Comparison of ENCODE assay signal across 22 mouse cellular contexts in genomic region chr9:50171164-50171563, GRCm38 (mm10).
DNase-seq lines count a peak whose midpoint lies in the region; ATAC-seq and TF ChIP-seq lines count a peak whose summit lies in the region.
"Had no signal": no experiment of that assay in that cellular context is flagged by ENCODE, and none has a peak within 500 bp of the region (broad histone marks: within the 10 kb centered on the region; RNA-seq: fewer than 3 reads in every experiment).

No protein-coding gene starts in this region.

- peak; percentile 46; the same call in 1 of the 2 replicates for ATAC-seq in kidney, embryonic 16.5 days (ENCODE audit: low FRiP score, low TSS enrichment)
- no peak for ATAC-seq in embryonic facial prominence, embryonic 15.5 days (ENCODE audit: insufficient number of reproducible peaks, low FRiP score, low TSS enrichment, low read depth)
- ATAC-seq in intestine, postnatal 0 days, result no peak
- peak; percentile 48; the same call in 1 of the 2 replicates for ATAC-seq in stomach, embryonic 15.5 days (ENCODE audit: insufficient read depth, low FRiP score, low read depth)

- H3K4me1 ChIP-seq in kidney, embryonic 16.5 days (ENCODE audit: insufficient read depth, low read length), result peaks cover 11% of the 10 kb centered on the region
- no peaks in the 10 kb centered on the region for H3K4me1 ChIP-seq in kidney, adult 2 months (ENCODE audit: control insufficient read depth, insufficient read depth, low read length)
- peaks cover 3% of the 10 kb centered on the region; the same call in 1 of the 2 replicates for H3K4me1 ChIP-seq in embryonic facial prominence, embryonic 15.5 days
- H3K4me1 ChIP-seq in intestine, postnatal 0 days (replicated peaks; ENCODE audit: control insufficient read depth, insufficient read depth, low read length), result no peaks in the 10 kb centered on the region
- no peaks in the 10 kb centered on the region for H3K4me1 ChIP-seq in stomach, embryonic 15.5 days
- H3K4me1 ChIP-seq in thymus, adult 2 months (replicated peaks; ENCODE audit: control insufficient read depth, insufficient read depth, low read length), result no peaks in the 10 kb centered on the region
- H3K4me1 ChIP-seq in lung, adult 2 months (ENCODE audit: control insufficient read depth, insufficient read depth, low read length), result no peaks in the 10 kb centered on the region
- H3K4me1 ChIP-seq: heart, embryonic 12.5 days; liver, embryonic 13.5 days had no signal

- TF ChIP-seq POLR2A in kidney, adult 2 months (IDR thresholded peaks at IDR 0.05; ENCODE audit: low read depth, low read length), result no peak
- TF ChIP-seq POLR2A in thymus, adult 2 months (IDR thresholded peaks at IDR 0.05; ENCODE audit: control insufficient read depth, extremely low read depth, insufficient read depth, low read length, poor library complexity), result no peak
- TF ChIP-seq POLR2A in lung, adult 2 months (IDR thresholded peaks at IDR 0.05; ENCODE audit: borderline replicate concordance, extremely low read depth, low read depth, low read length), result no peak

- no peak overlapping the region for H3K9ac ChIP-seq in kidney, embryonic 16.5 days (replicated peaks; ENCODE audit: low read length)
- H3K9ac ChIP-seq in embryonic facial prominence, embryonic 15.5 days, result no peak overlapping the region
- H3K9ac ChIP-seq in intestine, postnatal 0 days (ENCODE audit: low read depth, low read length), result no peak overlapping the region
- no peak overlapping the region for H3K9ac ChIP-seq in stomach, embryonic 15.5 days
- H3K9ac ChIP-seq: forebrain, embryonic 15.5 days; heart, embryonic 12.5 days; limb, embryonic 13.5 days; liver, embryonic 13.5 days; lung, embryonic 14.5 days; midbrain, embryonic 13.5 days; neural tube, embryonic 12.5 days had no signal

- DNase-seq in kidney, adult 2 months, result no peak
- DNase-seq in thymus, adult 2 months, result no peak
- no peak for DNase-seq in lung, adult 2 months
- DNase-seq in frontal cortex, adult 2 months (ENCODE audit: extremely low spot score in 1 of 2, low spot score in 1 of 2), result no peak
- DNase-seq: adrenal gland, postnatal 10 days; cerebellum, adult 18-20 months; heart, postnatal 10 days; kidney, adult 9 months; liver, embryonic 13.5 days; lung, embryonic 14.5 days; thymus, postnatal 4 days had no signal

- no peaks in the 10 kb centered on the region for H3K36me3 ChIP-seq in kidney, embryonic 16.5 days (ENCODE audit: insufficient read depth, low read length)
- H3K36me3 ChIP-seq in kidney, adult 2 months (ENCODE audit: control insufficient read depth, insufficient read depth, low read length), result no peaks in the 10 kb centered on the region
- H3K36me3 ChIP-seq in embryonic facial prominence, embryonic 15.5 days, result no peaks in the 10 kb centered on the region
- H3K36me3 ChIP-seq in intestine, postnatal 0 days (ENCODE audit: control insufficient read depth, insufficient read depth), result no peaks in the 10 kb centered on the region
- H3K36me3 ChIP-seq in stomach, embryonic 15.5 days, result no peaks in the 10 kb centered on the region
- H3K36me3 ChIP-seq in thymus, adult 2 months (ENCODE audit: control insufficient read depth, insufficient read depth, low read length), result no peaks in the 10 kb centered on the region
- H3K36me3 ChIP-seq: forebrain, embryonic 15.5 days; G1E; heart, embryonic 12.5 days; hindbrain, embryonic 10.5 days; limb, embryonic 13.5 days; liver, embryonic 13.5 days; midbrain, embryonic 13.5 days; neural tube, embryonic 12.5 days had no signal

- H3K4me3 ChIP-seq in kidney, embryonic 16.5 days (ENCODE audit: low read length), result no peak overlapping the region
- H3K4me3 ChIP-seq in kidney, adult 2 months (ENCODE audit: insufficient read depth, low read depth, low read length), result no peak overlapping the region
- H3K4me3 ChIP-seq in embryonic facial prominence, embryonic 15.5 days (replicated peaks), result no peak overlapping the region
- H3K4me3 ChIP-seq in intestine, postnatal 0 days (ENCODE audit: low read depth, low read length), result no peak overlapping the region
- no peak overlapping the region for H3K4me3 ChIP-seq in stomach, embryonic 15.5 days (replicated peaks)
- no peak overlapping the region for H3K4me3 ChIP-seq in thymus, adult 2 months (ENCODE audit: control insufficient read depth, insufficient read depth, low read length)
- H3K4me3 ChIP-seq in lung, adult 2 months (replicated peaks; ENCODE audit: extremely low read depth, low read depth, low read length), result no peak overlapping the region
- H3K4me3 ChIP-seq: forebrain, embryonic 15.5 days; heart, embryonic 12.5 days; hindbrain, embryonic 10.5 days; liver, embryonic 13.5 days; midbrain, embryonic 13.5 days; neural tube, embryonic 12.5 days had no signal

- no peaks in the 10 kb centered on the region for H3K9me3 ChIP-seq in kidney, embryonic 16.5 days (ENCODE audit: low read length)
- H3K9me3 ChIP-seq in embryonic facial prominence, embryonic 15.5 days (replicated peaks), result no peaks in the 10 kb centered on the region
- no peaks in the 10 kb centered on the region for H3K9me3 ChIP-seq in intestine, postnatal 0 days (ENCODE audit: control insufficient read depth)
- H3K9me3 ChIP-seq in stomach, embryonic 15.5 days, result no peaks in the 10 kb centered on the region
- H3K9me3 ChIP-seq: forebrain, embryonic 15.5 days; heart, embryonic 12.5 days; hindbrain, embryonic 10.5 days; limb, embryonic 13.5 days; liver, embryonic 13.5 days; midbrain, embryonic 13.5 days; neural tube, embryonic 12.5 days had no signal

- WGBS in kidney, embryonic 16.5 days, result 51% methylated on average over 2 of the region's 2 CpGs
- WGBS in kidney, adult 2 months, result 67% methylated on average over 2 of the region's 2 CpGs
- 72% methylated on average over 2 of the region's 2 CpGs for WGBS in embryonic facial prominence, embryonic 15.5 days
- 56% methylated on average over 2 of the region's 2 CpGs for WGBS in intestine, postnatal 0 days
- 33% methylated on average over 2 of the region's 2 CpGs for WGBS in stomach, embryonic 15.5 days
- 69% methylated on average over 2 of the region's 2 CpGs for WGBS in thymus, adult 2 months
- WGBS in lung, adult 2 months, result 55% methylated on average over 2 of the region's 2 CpGs

- no peaks in the 10 kb centered on the region for H3K27me3 ChIP-seq in kidney, embryonic 16.5 days (ENCODE audit: insufficient read depth, low read length)
- no peaks in the 10 kb centered on the region for H3K27me3 ChIP-seq in kidney, adult 2 months (replicated peaks; ENCODE audit: control insufficient read depth, insufficient read depth, low read length)
- H3K27me3 ChIP-seq in embryonic facial prominence, embryonic 15.5 days, result no peaks in the 10 kb centered on the region
- no peaks in the 10 kb centered on the region for H3K27me3 ChIP-seq in intestine, postnatal 0 days (replicated peaks; ENCODE audit: control insufficient read depth, insufficient read depth, low read length)
- no peaks in the 10 kb centered on the region for H3K27me3 ChIP-seq in stomach, embryonic 15.5 days (replicated peaks)
- H3K27me3 ChIP-seq in thymus, adult 2 months (ENCODE audit: control insufficient read depth, insufficient read depth, low read length), result no peaks in the 10 kb centered on the region
- H3K27me3 ChIP-seq: forebrain, embryonic 15.5 days; heart, embryonic 12.5 days; limb, embryonic 13.5 days; liver, embryonic 13.5 days; midbrain, embryonic 13.5 days; neural tube, embryonic 12.5 days had no signal

- no peak overlapping the region for H3K4me2 ChIP-seq in kidney, embryonic 16.5 days (replicated peaks; ENCODE audit: low read depth, low read length)
- H3K4me2 ChIP-seq in embryonic facial prominence, embryonic 15.5 days (replicated peaks), result no peak overlapping the region
- H3K4me2 ChIP-seq in intestine, postnatal 0 days (replicated peaks; ENCODE audit: low read depth), result no peak overlapping the region
- no peak overlapping the region for H3K4me2 ChIP-seq in stomach, embryonic 15.5 days
- H3K4me2 ChIP-seq: liver, embryonic 13.5 days; lung, embryonic 14.5 days had no signal

- TF ChIP-seq CTCF in kidney, adult 2 months (conservative IDR thresholded peaks at IDR 0.05; ENCODE audit: insufficient read depth, insufficient read length, low read depth, low read length), result no peak
- no peak for TF ChIP-seq CTCF in intestine, postnatal 0 days (IDR thresholded peaks at IDR 0.05; ENCODE audit: low read depth)
- TF ChIP-seq CTCF in thymus, adult 2 months (IDR thresholded peaks at IDR 0.05; ENCODE audit: borderline replicate concordance, control insufficient read depth, extremely low read depth, insufficient read depth, low read length, poor library complexity), result no peak
- TF ChIP-seq CTCF in lung, adult 2 months (IDR thresholded peaks at IDR 0.05; ENCODE audit: insufficient read depth, low read length), result no peak

- peak overlapping the region; percentile 69 for H3K27ac ChIP-seq in kidney, embryonic 16.5 days (ENCODE audit: low read length)
- no peak overlapping the region for H3K27ac ChIP-seq in kidney, adult 2 months (ENCODE audit: insufficient read depth, low read depth, low read length)
- 0 out of 2 replicates have a peak overlapping the region, but pooled peaks have one; percentile 53 for H3K27ac ChIP-seq in embryonic facial prominence, embryonic 15.5 days (replicated peaks)
- H3K27ac ChIP-seq in intestine, postnatal 0 days (ENCODE audit: low read depth, low read length), result peak overlapping the region; percentile 52
- peak overlapping the region; percentile 80 for H3K27ac ChIP-seq in stomach, embryonic 15.5 days
- H3K27ac ChIP-seq in thymus, adult 2 months (ENCODE audit: control insufficient read depth, insufficient read depth, low read length), result no peak overlapping the region
- H3K27ac ChIP-seq: forebrain, embryonic 15.5 days; hindbrain, embryonic 10.5 days; liver, embryonic 13.5 days; midbrain, embryonic 13.5 days; neural tube, embryonic 12.5 days had no signal

Comparison
In these comparisons a context has a peak if more than half of its experiments do, and no peak if none do; other contexts are left out.
1. H3K27ac ChIP-seq: peak in kidney, embryonic 16.5 days (single experiment), embryonic facial prominence, embryonic 15.5 days (single experiment), intestine, postnatal 0 days (single experiment) and stomach, embryonic 15.5 days (single experiment); none in kidney, adult 2 months (single experiment) and thymus, adult 2 months (single experiment).
2. ATAC-seq: peak in kidney, embryonic 16.5 days (single experiment) and stomach, embryonic 15.5 days (single experiment); none in embryonic facial prominence, embryonic 15.5 days (single experiment) and intestine, postnatal 0 days (single experiment).